Mouse (Mus musculus) urinary bladder, postnatal 36 days (tissue): ENCODE data around the gene Gm3183.
"Not testable (repeated sequence)": the region's sequence is repeated elsewhere in the genome, so short reads cannot be mapped to it uniquely, and the experiment has no call there.

Source experiments
- DNase-seq, 2 experiments: peaks; one replicate each; pipeline ENCODE4 v3.0.0; 2022; ENCODE audit warnings: low spot score in 2 of 2, mixed read lengths in 1 of 2

Gene Gm3183

GRCm38 (mm10) chr5:94865136-94865535 is at the start of gene Gm3183:
Gm3183 (plus strand) TSS chr5:94865436.
- DNase-seq, result not testable (repeated sequence)
